Mouse (Mus musculus) embryonic stem cell, embryonic (primary cell): Measurements from ENCODE around the gene Nebl.

Experiments
- CTCF ChIA-PET, 4 experiments: fragments of 300-600 bp in 2 of 4; fragments of 350-600 bp in 2 of 4; sonication (Branson Sonifier 250); formaldehyde crosslinking; loops; one replicate each; lab custom pipeline; 2022; ENCODE audit warnings: inconsistent platforms in 2 of 4; lab: Charles Lee
- POLR2A ChIA-PET, 4 experiments: fragments of 300-600 bp in 2 of 4; fragments of 350-600 bp in 2 of 4; sonication (Branson Sonifier 250); formaldehyde crosslinking; loops; one replicate each; lab custom pipeline; 2022; ENCODE audit warnings: antibody characterized with exemption in 4 of 4, inconsistent platforms in 1 of 4; lab: Charles Lee

Nebl gene

DNA sequence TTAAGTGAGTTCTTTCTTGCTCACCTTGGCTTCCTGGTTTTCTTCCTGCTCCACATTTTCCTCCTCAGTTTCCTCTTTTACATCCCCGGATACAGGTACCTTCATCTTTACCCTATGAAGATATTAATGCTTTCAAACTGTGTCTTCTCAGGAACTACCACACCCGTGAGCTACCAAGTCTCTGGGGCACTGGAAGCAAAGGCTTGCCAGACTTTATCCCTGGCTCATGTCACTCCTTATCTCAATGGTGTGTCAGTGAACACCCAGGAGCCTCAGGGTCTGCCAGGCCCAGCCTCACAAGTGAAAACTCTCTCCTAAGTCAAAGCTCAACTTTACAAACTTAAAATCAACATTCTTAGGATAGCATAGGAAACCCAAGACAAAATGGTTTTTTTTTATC lies 270.8 kb downstream of the Nebl start:
- ChIA-PET CTCF (interaction anchor here in 1 of 4 experiments (0.5 kb wide), 1 partner anchor 353 kb away, joined by 4 read pairs; no protein-coding TSS in a partner anchor), POLR2A (no interaction called here)

DNA sequence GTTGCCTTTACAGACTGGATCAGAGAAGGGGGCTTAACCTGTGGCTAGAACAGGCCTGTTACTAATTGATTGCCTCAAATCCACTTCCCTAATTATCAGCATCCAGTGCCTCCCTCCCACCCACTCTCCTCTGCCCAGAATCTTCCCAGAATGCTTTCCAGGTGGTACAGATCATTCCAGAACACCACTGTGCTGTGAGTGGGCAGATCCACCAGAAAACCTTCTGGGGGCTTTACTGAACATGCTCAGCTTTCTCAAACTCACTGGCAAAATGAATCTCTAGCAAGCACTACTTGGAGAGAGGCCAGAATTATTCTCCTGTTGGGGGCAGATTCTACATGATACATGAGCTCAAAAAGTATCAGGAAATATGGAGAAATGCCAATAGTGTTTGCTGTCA lies 277.6 kb downstream of the Nebl start:
- ChIA-PET POLR2A (no interaction called here), CTCF (no interaction called here)

- ChIA-PET POLR2A (no interaction called here), CTCF (no interaction called here)
These were observed 282.9 kb downstream of the Nebl start for GRCm38 (mm10) chr2:17448341-17448740.

GRCm38 (mm10) chr2:17443581-17443980 lies 287.7 kb downstream of the Nebl start:
- POLR2A ChIA-PET, result no interaction called here
- CTCF ChIA-PET, result no interaction called here

- POLR2A ChIA-PET, result no interaction called here
- CTCF ChIA-PET, result no interaction called here
These were observed 292.9 kb downstream of the Nebl start for GRCm38 (mm10) chr2:17438317-17438716.

DNA sequence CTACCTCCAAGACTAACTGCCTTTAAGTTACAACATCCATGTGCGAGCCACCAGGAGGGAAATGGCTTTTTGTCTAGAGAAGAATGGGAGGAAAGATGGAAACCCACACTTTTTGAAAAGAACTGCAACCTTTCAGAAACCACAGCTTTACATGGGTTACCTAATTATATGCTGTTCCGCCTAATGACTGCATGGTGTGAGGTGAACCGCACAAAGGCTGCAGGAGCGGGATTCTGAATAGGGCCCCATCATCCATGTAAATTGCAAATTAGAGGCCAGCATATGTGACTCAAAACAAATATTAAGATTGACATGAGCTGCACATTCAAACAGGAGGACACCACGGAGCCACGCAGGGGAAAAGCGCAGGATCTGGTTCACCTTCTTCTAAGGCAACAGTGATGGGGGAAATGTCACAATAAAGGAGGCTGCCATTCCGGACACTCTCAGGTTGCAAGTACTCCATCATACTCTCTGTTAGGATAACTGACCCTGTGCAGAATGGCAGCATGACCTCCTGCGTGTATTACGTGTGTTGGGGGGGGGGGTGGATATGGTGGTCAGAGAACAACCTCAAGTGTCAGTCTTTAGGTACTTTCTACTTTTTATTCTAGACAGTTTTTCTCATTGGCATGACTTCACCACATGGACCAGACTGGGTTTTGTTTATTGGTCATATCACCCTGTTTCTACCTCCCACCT lies 294.4 kb downstream of the Nebl start:
- CTCF ChIA-PET, result interaction anchor here in 2 of 4 experiments (0.5 to 1.0 kb wide), 2 partner anchors 21 to 409 kb away, joined by 3 to 15 read pairs; no protein-coding TSS in a partner anchor
- POLR2A ChIA-PET, result interaction anchor here in 1 of 4 experiments (0.6 kb wide), 1 partner anchor 144 kb away, joined by 3 read pairs; no protein-coding TSS in a partner anchor

GRCm38 (mm10) chr2:17435217-17435616 lies 296.0 kb downstream of the Nebl start:
- CTCF ChIA-PET, result no interaction called here
- POLR2A ChIA-PET, result no interaction called here

DNA sequence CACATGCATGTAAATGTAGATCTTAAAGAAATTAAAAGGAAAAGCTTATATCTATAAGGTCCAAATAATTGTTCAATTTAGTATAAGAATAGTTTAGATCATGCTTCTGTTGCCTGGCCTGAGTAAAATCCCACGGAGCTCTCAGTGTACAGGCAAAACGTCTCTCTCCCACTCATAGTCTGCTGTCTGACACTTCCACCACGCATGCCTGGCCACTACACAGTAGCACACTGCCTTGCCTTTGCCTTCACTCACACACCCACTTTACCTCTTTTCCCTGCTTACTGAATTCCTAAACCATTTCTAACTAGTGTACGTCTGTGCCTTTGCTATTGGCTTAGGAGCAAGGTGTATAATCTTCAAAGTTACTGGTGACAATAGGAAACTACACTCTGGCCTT lies 302.2 kb downstream of the Nebl start:
- POLR2A ChIA-PET, result interaction anchor here in 1 of 4 experiments (1.2 to 1.4 kb wide), 2 partner anchors 11 to 30 kb away, joined by 3 read pairs; no protein-coding TSS in a partner anchor
- CTCF ChIA-PET, result no interaction called here

- ChIA-PET POLR2A (interaction anchor here in 1 of 4 experiments (1.2 kb wide), 1 partner anchor 12 kb away, joined by 3 read pairs; no protein-coding TSS in a partner anchor), CTCF (no interaction called here)
These were observed 303.1 kb downstream of the Nebl start for GRCm38 (mm10) chr2:17428156-17428555.

GRCm38 (mm10) chr2:17422967-17423366 lies 308.3 kb downstream of the Nebl start:
- POLR2A ChIA-PET, result interaction anchor here in 1 of 4 experiments (0.7 kb wide), 1 partner anchor 221 kb away, joined by 5 read pairs; no protein-coding TSS in a partner anchor
- CTCF ChIA-PET, result interaction anchor here in 1 of 4 experiments (1.0 kb wide), 1 partner anchor 22 kb away, joined by 4 read pairs; no protein-coding TSS in a partner anchor

GRCm38 (mm10) chr2:17415347-17415746 lies 315.9 kb downstream of the Nebl start:
- CTCF ChIA-PET, result interaction anchor here in 1 of 4 experiments (0.6 to 1.0 kb wide), 3 partner anchors 21 to 1375 kb away, joined by 3 to 7 read pairs (median 3); no protein-coding TSS in a partner anchor
- POLR2A ChIA-PET, result no interaction called here

DNA sequence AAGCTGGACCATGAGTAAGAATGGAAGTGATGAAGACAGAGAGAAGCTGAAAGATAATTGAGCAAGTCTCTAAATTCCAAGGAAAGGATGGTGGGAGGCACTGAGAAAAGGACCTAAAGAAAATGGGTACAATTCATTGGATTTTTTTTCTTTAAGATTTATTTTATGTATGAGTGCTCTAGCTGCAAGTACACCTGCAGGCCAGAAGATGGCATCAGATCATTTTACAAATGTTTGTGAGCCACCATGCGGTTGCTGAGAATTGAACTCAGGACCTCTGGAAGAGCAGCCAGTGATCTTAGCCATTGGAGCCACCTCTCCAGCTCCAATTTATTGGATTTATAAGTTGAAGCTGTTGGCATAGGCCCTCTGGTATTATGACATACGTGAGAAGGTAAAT lies 316.9 kb downstream of the Nebl start:
- CTCF ChIA-PET, result no interaction called here
- POLR2A ChIA-PET, result no interaction called here

DNA sequence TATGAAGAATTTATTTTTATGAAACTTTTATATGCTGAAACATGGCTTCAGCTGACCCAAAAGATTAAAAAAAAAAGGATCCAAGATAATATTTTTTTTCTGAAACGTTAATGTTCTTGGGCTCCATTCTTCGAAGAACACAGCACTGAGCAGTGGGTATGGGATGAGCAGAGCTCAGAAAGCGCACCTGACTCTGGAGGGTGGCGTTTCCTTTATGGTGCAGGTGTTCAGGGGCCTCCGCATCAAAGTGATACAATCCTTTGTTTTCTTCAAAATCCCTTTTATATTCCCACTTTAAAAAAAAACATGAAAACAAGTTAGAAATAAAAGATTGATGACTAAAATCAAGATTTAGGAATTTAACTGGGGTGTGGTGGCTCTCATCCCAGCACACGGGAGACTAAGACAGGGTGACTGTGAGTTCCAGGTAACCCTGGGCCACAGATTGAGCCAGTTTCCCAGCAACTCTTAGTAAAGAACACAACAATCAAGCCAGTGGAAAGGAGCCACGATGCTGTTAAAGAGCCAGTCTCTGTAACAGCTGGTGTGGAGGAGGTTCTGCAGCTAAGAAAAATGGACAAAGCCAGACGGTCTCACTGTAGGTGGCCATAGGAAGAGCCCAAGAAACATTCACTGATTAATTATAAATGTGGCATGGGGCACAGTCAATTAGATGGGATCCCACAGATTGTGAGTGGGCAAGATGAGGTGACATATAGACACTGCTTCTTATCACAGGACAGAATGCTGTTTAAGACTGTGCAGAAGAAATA lies 317.6 kb downstream of the Nebl start:
- ChIA-PET POLR2A (no interaction called here), CTCF (no interaction called here)

DNA sequence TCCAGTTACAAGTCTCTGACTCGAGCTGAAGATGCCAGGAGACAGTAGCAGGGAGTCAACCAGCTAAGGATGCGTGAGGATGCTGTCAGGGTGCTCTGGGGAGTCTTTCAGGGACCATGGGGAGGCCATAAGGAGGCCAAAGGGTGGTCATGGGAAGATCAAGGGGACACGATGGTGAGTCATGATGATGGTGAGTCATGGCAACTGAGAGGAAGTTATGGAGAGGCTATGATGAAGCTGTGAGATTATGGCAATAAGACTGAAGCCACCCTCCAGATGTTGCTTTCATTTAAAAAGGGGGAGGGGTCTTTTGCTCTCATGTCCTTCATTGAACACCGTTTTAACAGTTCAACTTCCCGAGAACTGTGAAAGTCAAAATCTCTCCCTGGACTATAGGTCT lies 322.0 kb downstream of the Nebl start:
- ChIA-PET CTCF (no interaction called here), POLR2A (no interaction called here)

DNA sequence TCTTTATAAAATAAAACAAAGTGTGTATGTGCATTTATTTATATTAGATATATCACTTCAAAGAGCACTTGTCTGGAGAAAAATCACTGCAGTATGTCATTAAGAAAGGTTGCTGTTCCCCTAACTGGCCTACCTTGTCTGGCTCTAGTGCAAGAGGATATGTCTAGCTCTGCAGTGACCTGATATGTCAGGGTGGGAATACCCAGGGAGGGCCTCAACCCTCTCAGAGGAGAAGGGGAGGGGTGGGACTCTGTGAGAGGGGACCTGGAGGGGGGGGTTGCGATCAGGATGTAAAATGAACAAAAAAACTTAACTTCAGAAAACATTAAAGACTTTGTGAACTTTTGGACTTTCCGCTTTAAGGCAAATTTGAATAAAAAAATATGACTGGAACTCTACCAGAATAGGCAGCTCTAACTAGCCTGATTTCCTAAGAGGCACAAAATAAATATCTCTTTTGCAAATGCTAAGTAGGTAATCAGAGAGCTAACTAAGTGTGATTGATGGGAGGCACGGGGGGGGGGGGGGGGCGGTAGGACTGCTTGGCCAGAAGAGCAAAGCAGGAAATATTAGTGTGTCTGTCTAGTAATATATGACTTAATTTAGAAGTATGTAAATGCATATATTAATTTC lies 325.2 kb downstream of the Nebl start:
- CTCF ChIA-PET, result interaction anchor here in 1 of 4 experiments (0.5 kb wide), 1 partner anchor 645 kb away, joined by 3 read pairs; no protein-coding TSS in a partner anchor
- POLR2A ChIA-PET, result interaction anchor here in 1 of 4 experiments (0.5 kb wide), 1 partner anchor 19 kb away, joined by 3 read pairs; no protein-coding TSS in a partner anchor

DNA sequence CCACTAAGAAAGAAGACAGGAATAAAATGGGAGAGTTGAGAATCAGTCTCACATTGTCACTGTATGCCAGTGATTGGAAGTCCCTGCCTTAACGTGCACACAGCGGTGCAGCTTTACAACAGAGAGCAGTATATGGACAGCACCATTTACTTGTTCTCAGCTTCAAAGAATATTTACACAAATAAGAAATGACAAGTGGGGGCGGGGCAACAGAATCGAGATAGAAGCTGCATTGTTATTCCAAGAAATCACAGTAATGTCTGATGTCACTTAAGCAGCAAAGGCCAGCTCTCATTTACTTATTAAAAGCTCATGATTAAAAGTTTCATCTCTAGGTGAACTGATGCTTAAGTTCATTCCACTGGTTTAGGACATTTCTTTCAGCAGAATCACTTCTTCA lies 328.8 kb downstream of the Nebl start:
- ChIA-PET CTCF (no interaction called here), POLR2A (interaction anchor here in 1 of 4 experiments (0.7 kb wide), 1 partner anchor 15 kb away, joined by 3 read pairs; no protein-coding TSS in a partner anchor)

GRCm38 (mm10) chr2:17396235-17396634 lies 335.0 kb downstream of the Nebl start:
- CTCF ChIA-PET, result no interaction called here
- POLR2A ChIA-PET, result no interaction called here

- CTCF ChIA-PET, result no interaction called here
- POLR2A ChIA-PET, result no interaction called here
These were observed 339.9 kb downstream of the Nebl start for GRCm38 (mm10) chr2:17391389-17391788.

- CTCF ChIA-PET, result no interaction called here
These were observed 340.6 kb downstream of the Nebl start for GRCm38 (mm10) chr2:17390513-17391200.

More at GRCm38 (mm10) chr2:17390513-17391200, 340.6 kb downstream of the Nebl start:
- POLR2A ChIA-PET, result no interaction called here
